Mouse (Mus musculus): ENCODE results near the gene Hoxa2. TPM values are rescaled to one million over a fixed set of nuclear protein-coding genes. Genes with fewer than 3 reads are reported as not detected.

Gene Hoxa2
- not detected in 3 replicates for total RNA-seq (2017)

- no peak for ATAC-seq (replicated peaks; ENCODE audit: insufficient number of reproducible peaks, low FRiP score, low TSS enrichment, poor library complexity, severe bottlenecking)
Measured at GRCm38 (mm10) chr6:52164626-52165440, at the start of gene Hoxa2. Hoxa2 (minus strand) TSS chr6:52164831.

DNA sequence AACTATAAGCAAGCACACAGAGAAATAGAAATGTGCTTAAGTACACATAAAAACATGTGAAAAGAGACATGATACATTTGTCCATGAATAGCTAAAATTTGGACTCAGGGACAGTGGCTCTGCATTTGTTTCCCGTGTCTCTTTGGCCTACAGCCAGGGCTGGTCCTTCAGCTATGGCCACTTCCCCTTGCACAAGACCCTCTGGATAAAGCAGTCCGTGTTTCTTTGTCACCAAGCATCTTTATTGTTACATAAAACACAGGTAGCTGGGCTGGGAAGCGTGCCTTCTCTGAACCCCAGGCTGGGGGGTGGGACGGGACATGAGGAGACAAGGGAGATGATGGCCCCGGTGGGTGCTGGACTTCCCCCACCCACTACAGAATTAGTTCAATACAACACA, 49.6 kb upstream of the Hoxa2 start:
- no peak for ATAC-seq (replicated peaks; ENCODE audit: insufficient number of reproducible peaks, low FRiP score, low TSS enrichment, poor library complexity, severe bottlenecking)

GRCm38 (mm10) chr6:52213119-52213986, 48.7 kb upstream of the Hoxa2 start, which contains the start of the genes Hoxa3 and Gm28308:
Hoxa3 (minus strand) TSS chr6:52213336.
Gm28308 (minus strand) TSS chr6:52213339.
- no peak for ATAC-seq (replicated peaks; ENCODE audit: insufficient number of reproducible peaks, low FRiP score, low TSS enrichment, poor library complexity, severe bottlenecking)

GRCm38 (mm10) chr6:52212556-52213118, 48.0 kb upstream of the Hoxa2 start:
- no peak for ATAC-seq (replicated peaks; ENCODE audit: insufficient number of reproducible peaks, low FRiP score, low TSS enrichment, poor library complexity, severe bottlenecking)

- no peak for ATAC-seq (replicated peaks; ENCODE audit: insufficient number of reproducible peaks, low FRiP score, low TSS enrichment, poor library complexity, severe bottlenecking)
Measured at GRCm38 (mm10) chr6:52211961-52212360, 47.3 kb upstream of the Hoxa2 start.

DNA sequence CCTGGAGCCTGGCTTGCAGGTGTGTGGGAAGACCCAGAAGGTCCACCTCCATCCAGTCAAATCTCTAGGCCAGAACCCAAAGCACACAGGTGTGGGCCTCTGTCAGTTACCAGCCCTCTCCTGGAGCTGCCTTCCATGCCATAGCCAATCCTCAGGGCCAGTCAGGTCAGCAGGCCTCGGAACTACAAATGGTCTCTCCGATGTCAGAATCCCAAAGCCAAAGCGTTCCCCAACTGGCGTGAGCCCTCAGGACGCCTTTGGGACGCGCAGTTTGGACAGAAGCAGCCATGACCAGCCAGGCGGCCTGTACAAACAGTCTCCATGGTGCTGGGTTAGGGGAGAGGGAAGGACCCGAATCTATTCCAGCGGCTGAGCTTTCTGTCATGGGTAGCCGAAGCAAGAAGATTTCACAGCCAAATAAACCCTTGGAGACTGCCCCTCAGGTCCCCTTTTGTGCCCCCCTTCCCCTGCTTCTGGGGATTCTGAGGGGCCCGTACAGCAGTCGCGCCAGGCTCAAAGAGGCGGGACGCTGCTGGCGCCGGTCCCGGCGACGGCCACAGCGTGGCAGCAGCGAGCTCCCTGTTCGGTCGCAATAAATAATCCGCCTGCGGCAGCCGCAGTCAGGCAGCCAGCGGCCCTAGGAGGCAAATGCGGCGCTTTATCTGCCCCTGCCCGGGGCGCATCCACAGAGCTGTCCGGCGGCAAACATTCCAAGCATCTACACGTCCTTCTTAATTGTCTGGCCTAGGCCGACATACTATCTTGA, 46.7 kb upstream of the Hoxa2 start:
- ATAC-seq (replicated peaks; ENCODE audit: insufficient number of reproducible peaks, low FRiP score, low TSS enrichment, poor library complexity, severe bottlenecking): 0 out of 2 replicates have a peak, but pooled peaks have one; percentile 37

DNA sequence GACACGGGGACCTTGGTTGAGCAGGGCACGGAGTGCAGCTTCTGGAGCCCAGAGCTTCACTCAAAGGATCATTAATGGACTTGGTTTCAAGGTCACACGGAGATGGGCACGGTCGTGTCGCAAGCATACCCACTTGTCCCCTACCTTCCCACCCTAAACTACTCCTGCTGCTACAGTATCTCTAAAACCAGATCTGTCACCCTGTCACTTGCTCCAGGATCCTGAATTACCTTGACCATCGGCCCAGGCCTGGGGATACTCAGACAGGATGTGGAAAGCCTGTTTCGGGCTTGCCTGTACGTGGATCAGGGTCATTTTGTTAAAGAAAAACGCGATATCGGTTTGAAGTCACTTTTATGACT, 45.0 kb upstream of the Hoxa2 start:
- ATAC-seq (replicated peaks; ENCODE audit: insufficient number of reproducible peaks, low FRiP score, low TSS enrichment, poor library complexity, severe bottlenecking): no peak

- no peak for ATAC-seq (replicated peaks; ENCODE audit: insufficient number of reproducible peaks, low FRiP score, low TSS enrichment, poor library complexity, severe bottlenecking)
Measured at GRCm38 (mm10) chr6:52208868-52209684, 44.4 kb upstream of the Hoxa2 start.

DNA sequence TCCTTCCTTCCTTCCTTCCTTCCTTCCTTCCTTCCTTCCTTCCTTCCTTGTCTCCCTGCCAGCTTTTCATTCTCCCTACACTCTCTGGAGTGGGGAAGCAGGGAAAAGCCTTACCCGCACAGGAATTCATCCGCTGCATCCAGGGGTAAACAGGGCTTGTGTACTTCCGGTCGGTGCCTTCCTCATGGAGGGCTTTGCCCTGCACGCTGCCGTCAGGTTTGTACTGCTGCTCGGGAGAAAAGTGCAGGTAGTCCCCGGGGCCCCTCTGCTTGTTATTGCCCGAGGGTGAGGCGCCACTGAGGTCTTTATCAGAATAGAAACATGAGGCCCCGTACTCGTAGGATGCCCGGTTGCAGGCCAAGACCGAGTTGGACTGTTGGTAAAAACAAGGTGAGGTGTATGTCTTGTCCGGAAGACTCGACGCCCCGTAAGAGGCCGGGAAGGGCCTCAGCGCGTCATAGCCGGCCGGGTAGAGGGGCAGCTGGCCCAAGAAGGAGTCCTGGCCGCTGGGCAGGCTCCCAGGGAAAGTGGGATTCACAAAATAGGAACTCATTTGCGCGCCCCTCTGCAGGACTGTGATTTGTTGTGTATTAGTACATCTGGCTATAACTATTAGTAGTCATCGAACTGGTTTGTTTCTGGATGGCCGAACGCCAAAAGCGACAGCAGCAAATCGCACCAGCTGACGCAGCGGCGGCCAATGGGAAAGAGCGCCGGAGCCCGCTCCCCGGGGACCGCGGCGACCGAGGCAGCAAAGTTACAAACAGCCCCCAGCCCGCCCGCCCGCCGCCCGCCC, 43.6 kb upstream of the Hoxa2 start, which contains the start of gene Hoxa6:
Hoxa6 (minus strand) TSS at position 651 of the 796 bp plus-strand sequence.
- ATAC-seq (replicated peaks; ENCODE audit: insufficient number of reproducible peaks, low FRiP score, low TSS enrichment, poor library complexity, severe bottlenecking): no peak

GRCm38 (mm10) chr6:52207684-52207976, 43.0 kb upstream of the Hoxa2 start:
- no peak for ATAC-seq (replicated peaks; ENCODE audit: insufficient number of reproducible peaks, low FRiP score, low TSS enrichment, poor library complexity, severe bottlenecking)

DNA sequence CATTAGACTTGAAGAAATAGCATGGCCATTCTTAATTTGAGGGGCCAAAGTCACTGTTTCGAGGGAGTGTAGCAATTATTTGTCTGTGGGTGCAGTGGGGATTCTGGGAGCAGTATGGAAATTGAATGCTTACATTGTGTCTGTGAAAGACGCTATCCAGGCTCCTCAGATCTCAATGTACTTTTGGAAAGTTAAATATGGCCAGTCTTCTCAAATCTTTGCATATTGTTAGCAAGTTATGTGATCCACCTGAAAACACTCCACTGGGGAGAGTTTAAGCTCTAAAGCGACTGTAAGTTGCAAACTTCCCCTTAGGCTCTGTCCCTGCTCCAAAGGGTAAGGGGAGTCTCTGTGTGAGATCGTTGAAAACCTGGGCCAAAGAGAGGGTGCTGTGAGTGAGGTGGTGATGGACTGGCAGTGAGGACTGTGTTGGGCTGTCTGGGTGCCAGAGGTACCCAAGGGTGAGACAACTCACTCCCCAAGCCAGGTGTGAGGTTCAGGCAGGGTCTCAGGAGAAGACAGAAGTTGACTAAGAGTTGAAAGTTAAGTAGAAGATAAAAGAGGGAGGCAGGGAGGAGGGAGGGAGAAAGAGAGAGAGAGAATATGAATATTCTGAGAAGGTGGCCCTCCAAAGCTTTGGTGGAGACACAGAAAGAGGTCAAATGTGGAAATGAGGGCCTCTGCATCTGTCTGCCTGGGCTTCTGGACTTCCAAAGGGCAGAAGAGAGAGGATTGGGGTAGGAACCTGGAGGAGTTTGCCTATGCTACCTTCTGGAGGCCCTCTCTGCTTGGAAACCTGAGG, 42.5 kb upstream of the Hoxa2 start:
- no peak for ATAC-seq (replicated peaks; ENCODE audit: insufficient number of reproducible peaks, low FRiP score, low TSS enrichment, poor library complexity, severe bottlenecking)

DNA sequence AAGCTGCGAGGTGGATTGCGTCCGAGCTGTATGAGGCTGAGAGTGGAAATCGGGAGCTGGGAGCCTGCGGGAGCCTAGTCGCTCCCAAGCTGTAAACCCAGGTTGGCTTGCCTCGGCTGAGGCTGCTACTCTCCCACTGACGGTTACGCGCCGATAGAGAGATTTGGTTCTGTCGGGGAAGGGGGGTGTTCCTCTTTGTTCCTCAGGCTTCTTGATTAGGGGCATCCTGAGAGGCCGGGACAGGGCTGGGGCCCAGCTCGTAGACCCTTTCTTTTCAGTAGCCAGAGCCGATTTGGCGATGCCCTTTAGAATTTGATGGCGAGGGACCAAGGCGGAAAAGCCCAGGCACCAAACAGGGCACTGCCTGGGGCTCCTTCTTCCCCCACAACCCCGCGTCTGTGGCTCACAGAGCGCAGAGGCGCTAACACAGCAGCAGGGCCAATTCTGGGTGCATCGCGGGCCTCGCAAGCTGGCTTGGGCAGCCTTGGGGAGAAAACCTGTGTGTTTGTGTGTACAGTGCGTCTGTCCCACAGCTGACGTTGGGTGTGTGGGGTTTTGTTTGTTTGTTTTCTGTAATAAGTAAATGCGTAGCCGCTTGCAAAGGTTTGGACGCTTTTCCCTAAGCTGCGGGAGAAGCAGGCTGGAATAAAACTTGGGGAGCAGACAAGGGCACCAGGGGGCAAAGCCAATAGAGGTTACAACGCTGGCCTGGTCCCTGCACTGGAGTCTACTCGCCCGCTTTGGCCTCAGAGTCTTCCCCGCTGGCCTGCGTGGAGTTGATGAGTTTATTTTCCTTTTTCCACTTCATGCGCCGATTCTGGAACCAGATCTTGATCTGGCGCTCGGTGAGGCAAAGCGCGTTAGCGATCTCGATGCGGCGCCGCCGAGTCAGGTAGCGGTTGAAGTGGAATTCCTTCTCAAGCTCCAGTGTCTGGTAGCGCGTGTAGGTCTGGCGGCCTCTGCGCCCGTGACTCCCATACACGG, 41.3 kb upstream of the Hoxa2 start:
- ATAC-seq (replicated peaks; ENCODE audit: insufficient number of reproducible peaks, low FRiP score, low TSS enrichment, poor library complexity, severe bottlenecking): no peak

DNA sequence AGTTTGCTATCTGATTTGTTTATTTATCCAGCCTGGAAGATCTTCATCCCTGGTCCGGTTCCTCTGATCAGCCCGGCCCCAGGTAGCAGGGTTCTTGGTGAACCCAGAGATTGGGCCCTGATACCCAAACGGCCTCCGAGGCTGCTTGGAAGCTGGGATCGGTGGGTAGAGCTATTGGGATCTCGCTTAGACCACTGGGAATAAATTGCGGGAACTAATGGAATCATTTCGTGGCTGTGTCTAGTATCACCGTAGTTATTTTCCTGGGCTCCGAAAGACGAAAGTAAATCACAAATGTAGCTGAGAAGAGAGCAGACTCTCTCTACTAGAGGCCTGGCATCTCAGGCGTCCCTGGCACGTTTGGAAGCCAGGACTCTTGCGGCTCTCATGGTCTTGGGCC, 40.6 kb upstream of the Hoxa2 start:
- no peak for ATAC-seq (replicated peaks; ENCODE audit: insufficient number of reproducible peaks, low FRiP score, low TSS enrichment, poor library complexity, severe bottlenecking)

- ATAC-seq (replicated peaks; ENCODE audit: insufficient number of reproducible peaks, low FRiP score, low TSS enrichment, poor library complexity, severe bottlenecking): no peak
Measured at GRCm38 (mm10) chr6:52204050-52204752, 39.6 kb upstream of the Hoxa2 start, which contains the start of gene Hoxa5. Hoxa5 (minus strand) TSS chr6:52204587.
